16 mouse cellular contexts compared by ENCODE assay signal in genomic region chr12:50112081-50112491, GRCm38 (mm10).
A peak's percentile ranks its signal among the peaks of the same experiment; 100 is the strongest.
DNase-seq lines count a peak whose midpoint lies in the region; ATAC-seq and TF ChIP-seq lines count a peak whose summit lies in the region.
"Had no signal": no experiment of that assay in that cellular context is flagged by ENCODE, and none has a peak within 500 bp of the region (broad histone marks: within the 10 kb centered on the region; RNA-seq: fewer than 3 reads in every experiment).

No protein-coding gene starts in this region.

- TF ChIP-seq CTCF in forebrain, postnatal 0 days (IDR thresholded peaks at IDR 0.05; ENCODE audit: low read depth) = no peak

- peak overlapping the region; percentile 48 for H3K9ac ChIP-seq in forebrain, postnatal 0 days
- no peak overlapping the region for H3K9ac ChIP-seq in hindbrain, embryonic 13.5 days
- H3K9ac ChIP-seq: embryonic facial prominence, embryonic 15.5 days; lung, embryonic 15.5 days had no signal

- peak overlapping the region; percentile 42 for H3K4me2 ChIP-seq in forebrain, postnatal 0 days (ENCODE audit: low read depth)
- no peak overlapping the region for H3K4me2 ChIP-seq in hindbrain, embryonic 13.5 days
- H3K4me2 ChIP-seq: embryonic facial prominence, embryonic 15.5 days; liver, embryonic 11.5 days; lung, embryonic 15.5 days had no signal

- H3K4me3 ChIP-seq in forebrain, postnatal 0 days (ENCODE audit: low read depth, low read length) = peak overlapping the region; percentile 28
- H3K4me3 ChIP-seq in hindbrain, embryonic 13.5 days = no peak overlapping the region
- H3K4me3 ChIP-seq: embryonic facial prominence, embryonic 15.5 days; gastrocnemius, adult 2 months; lung, embryonic 15.5 days had no signal

- peak; percentile 81 for DNase-seq in brain, adult 2 months (ENCODE audit: low read depth, low spot score)
- peak; percentile 85 for DNase-seq in forebrain, postnatal 0 days
- peak; percentile 39 to 47 for DNase-seq in layer of hippocampus, postnatal 10 days (ENCODE audit: low spot score in 2 of 2)
- DNase-seq in right cerebral cortex, adult 2 months (ENCODE audit: low spot score in 2 of 2) = peak; percentile 56 to 71
- DNase-seq in kidney, postnatal 10 days = no peak
- no peak for DNase-seq in urinary bladder, adult 2 months (ENCODE audit: low spot score)
- DNase-seq: B cell, adult 2 months; cerebellum, postnatal 25 days; gastrocnemius, adult 2 months; heart, adult 18-20 months; kidney, adult 9 months; thymus, postnatal 36 days had no signal

- peak overlapping the region; percentile 90 for H3K27ac ChIP-seq in forebrain, postnatal 0 days (ENCODE audit: low read depth, low read length)
- H3K27ac ChIP-seq in hindbrain, embryonic 13.5 days = no peak overlapping the region
- H3K27ac ChIP-seq: embryonic facial prominence, embryonic 15.5 days; gastrocnemius, adult 2 months; lung, embryonic 15.5 days had no signal

- WGBS in forebrain, postnatal 0 days = 42% methylated on average over 7 of the region's 7 CpGs
- 77% methylated on average over 7 of the region's 7 CpGs for WGBS in hindbrain, embryonic 13.5 days

- peaks cover 15% of the 10 kb centered on the region for H3K4me1 ChIP-seq in forebrain, postnatal 0 days (ENCODE audit: insufficient read depth)
- H3K4me1 ChIP-seq in hindbrain, embryonic 13.5 days (replicated peaks) = no peaks in the 10 kb centered on the region
- H3K4me1 ChIP-seq: embryonic facial prominence, embryonic 15.5 days; lung, embryonic 15.5 days had no signal

- no peaks in the 10 kb centered on the region for H3K36me3 ChIP-seq in forebrain, postnatal 0 days (ENCODE audit: insufficient read depth)
- H3K36me3 ChIP-seq in hindbrain, embryonic 13.5 days = no peaks in the 10 kb centered on the region
- H3K36me3 ChIP-seq: embryonic facial prominence, embryonic 15.5 days; lung, embryonic 15.5 days had no signal

- H3K9me3 ChIP-seq in forebrain, postnatal 0 days (ENCODE audit: low read length) = no peaks in the 10 kb centered on the region
- H3K9me3 ChIP-seq in hindbrain, embryonic 13.5 days = no peaks in the 10 kb centered on the region
- H3K9me3 ChIP-seq: embryonic facial prominence, embryonic 15.5 days; lung, embryonic 15.5 days had no signal

- ATAC-seq in forebrain, postnatal 0 days = peak; percentile 93
- ATAC-seq in hindbrain, embryonic 13.5 days (ENCODE audit: low FRiP score) = no peak

- no peaks in the 10 kb centered on the region for H3K27me3 ChIP-seq in forebrain, postnatal 0 days (ENCODE audit: insufficient read depth, low read length)
- peaks cover 31% of the 10 kb centered on the region for H3K27me3 ChIP-seq in hindbrain, embryonic 13.5 days
- H3K27me3 ChIP-seq: embryonic facial prominence, embryonic 15.5 days; lung, embryonic 15.5 days had no signal

Comparison
In these comparisons a context has a peak if more than half of its experiments do, and no peak if none do; other contexts are left out.
1. DNase-seq: peak in brain, adult 2 months (single experiment), forebrain, postnatal 0 days (single experiment), layer of hippocampus, postnatal 10 days (2 of 2) and right cerebral cortex, adult 2 months (2 of 2); none in kidney, postnatal 10 days (single experiment) and urinary bladder, adult 2 months (single experiment).